Mouse (Mus musculus) MEL-GATA-1-ER (cell line): Measurements from ENCODE around the gene Supt3.

Experiments
- DNase-seq: peaks from one replicate; pipeline ENCODE4 v3.0.0-alpha.2; 2012; ENCODE audit warnings: low read depth; ENCODE audit errors: extremely low read depth

Supt3 gene

DNA sequence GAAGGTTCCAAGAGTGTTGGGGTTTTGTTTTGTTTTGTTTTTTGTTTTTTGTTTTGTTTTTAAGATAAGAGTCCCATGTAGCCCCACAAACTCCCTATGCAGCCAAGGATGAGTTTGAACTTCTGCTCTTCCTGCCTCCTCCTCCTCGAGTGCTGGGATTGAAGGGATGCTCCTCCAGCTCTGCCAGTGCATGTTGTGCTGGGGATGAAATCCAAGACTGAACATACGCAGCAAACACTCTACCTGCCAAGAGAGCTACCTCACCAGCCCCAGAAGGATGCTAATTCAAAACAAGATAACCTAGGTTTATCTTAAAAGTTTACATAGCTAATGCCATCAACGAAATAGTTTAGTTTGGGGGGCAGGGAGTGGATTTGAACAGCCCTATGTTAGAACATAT lies 276.4 kb downstream of the Supt3 start:
- no peak for DNase-seq

GRCm38 (mm10) chr17:45054526-45054925 lies 277.6 kb downstream of the Supt3 start:
- no peak for DNase-seq

- DNase-seq, result no peak
Observed at GRCm38 (mm10) chr17:45056894-45057293, 279.9 kb downstream of the Supt3 start.

DNA sequence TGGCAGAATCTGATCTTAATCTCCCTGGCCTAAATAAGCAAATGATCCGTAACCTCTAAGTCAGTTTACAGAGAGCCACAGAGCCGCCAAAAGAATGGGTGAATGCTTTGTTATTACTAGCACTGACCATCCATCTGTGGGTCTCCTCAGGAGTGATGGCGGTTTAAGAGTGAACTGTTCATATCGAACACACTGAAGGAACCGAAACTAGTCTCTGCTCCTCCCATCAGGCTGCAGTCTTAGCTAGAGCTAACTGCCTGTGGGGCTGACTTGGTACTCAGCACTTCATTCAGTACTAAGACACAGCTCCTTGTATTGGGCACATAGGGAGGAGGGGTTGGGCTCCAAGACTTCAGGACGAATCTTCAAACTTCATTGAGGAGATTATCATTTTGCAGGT lies 280.8 kb downstream of the Supt3 start:
- no peak for DNase-seq

DNA sequence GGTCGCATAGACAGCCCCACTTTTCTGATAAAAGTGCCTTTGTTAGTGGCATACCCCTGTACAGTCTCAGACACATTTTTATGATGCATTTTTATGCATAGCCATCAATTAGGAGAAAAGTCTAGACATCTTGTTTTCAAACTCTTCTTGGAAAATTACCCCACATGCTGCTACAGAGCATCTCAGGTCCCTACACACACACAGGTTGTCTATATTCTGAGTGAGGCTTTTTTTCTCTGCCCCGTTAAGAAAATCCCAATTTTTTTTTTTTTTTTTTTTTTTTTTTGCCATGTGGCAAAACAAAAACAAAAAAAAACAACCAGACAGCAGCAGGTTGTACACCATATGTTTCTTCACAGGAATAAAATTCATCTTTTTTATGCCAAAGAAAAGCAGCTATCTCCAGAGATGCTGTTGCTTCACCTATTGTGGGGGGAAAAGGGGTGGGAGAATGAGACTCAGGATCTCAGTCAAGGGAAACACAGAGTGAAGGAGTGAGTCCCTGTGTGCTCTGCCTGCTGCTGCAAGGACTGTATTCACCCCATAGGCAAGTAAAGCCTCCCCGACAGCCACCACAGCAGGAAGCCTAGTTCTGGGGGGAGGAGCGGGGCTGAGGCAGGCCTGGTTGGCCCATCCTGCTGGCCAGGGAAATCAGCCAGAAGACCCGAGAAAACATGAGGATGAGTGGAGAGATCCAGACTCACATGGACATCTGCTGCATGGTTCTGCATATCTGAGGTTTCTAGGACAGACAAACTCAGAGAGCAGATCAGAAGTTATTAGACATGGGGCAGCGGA lies 281.8 kb downstream of the Supt3 start:
- no peak for DNase-seq

GRCm38 (mm10) chr17:45063776-45064175 lies 286.8 kb downstream of the Supt3 start:
- no peak for DNase-seq

- no peak for DNase-seq
Observed at GRCm38 (mm10) chr17:45065465-45065864, 288.5 kb downstream of the Supt3 start.

- no peak for DNase-seq
Observed at GRCm38 (mm10) chr17:45067441-45067840, 290.5 kb downstream of the Supt3 start.

- no peak for DNase-seq
Observed at GRCm38 (mm10) chr17:45068321-45068720, 291.4 kb downstream of the Supt3 start.

GRCm38 (mm10) chr17:45072495-45073347 lies 295.8 kb downstream of the Supt3 start:
- no peak for DNase-seq

GRCm38 (mm10) chr17:45073348-45073634 lies 296.3 kb downstream of the Supt3 start:
- DNase-seq, result no peak

DNA sequence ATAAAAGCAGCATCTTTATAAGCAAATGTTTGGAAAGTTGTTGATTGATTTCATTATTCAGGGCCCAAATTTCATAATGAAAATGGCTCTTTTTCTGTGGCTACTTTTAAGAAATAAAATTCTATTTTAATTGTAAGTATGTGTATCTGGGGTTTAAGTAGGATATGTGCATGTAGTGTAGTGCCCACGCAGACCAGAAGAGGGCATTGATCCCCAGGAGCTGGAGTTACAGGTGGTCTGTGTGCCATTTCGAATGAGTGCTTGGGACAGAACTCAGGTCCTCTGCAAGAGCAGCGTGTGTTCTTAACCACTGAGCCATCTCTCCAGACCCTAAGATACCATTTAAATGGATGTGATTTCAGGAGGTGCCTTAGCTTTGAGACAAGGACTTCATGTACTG lies 296.8 kb downstream of the Supt3 start:
- no peak for DNase-seq

DNA sequence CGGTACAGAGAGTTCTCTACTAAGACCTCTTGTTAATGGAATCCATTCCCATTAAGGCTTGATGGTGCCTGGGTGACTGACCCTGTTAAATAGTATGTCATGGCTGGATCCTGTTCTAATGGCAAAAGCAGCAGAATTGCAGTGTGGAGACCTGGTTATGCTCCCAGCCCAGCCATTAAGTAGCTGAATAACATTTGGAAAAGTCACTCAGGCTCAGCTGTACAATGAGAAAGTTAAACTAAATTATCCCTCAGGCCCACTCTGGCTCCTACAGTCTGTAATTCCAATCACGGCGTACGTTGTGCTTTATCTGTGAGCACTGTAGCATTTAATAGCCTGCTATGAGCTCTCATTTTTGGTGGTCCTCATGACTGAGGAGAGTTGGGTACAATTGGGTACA lies 300.0 kb downstream of the Supt3 start:
- no peak for DNase-seq

DNA sequence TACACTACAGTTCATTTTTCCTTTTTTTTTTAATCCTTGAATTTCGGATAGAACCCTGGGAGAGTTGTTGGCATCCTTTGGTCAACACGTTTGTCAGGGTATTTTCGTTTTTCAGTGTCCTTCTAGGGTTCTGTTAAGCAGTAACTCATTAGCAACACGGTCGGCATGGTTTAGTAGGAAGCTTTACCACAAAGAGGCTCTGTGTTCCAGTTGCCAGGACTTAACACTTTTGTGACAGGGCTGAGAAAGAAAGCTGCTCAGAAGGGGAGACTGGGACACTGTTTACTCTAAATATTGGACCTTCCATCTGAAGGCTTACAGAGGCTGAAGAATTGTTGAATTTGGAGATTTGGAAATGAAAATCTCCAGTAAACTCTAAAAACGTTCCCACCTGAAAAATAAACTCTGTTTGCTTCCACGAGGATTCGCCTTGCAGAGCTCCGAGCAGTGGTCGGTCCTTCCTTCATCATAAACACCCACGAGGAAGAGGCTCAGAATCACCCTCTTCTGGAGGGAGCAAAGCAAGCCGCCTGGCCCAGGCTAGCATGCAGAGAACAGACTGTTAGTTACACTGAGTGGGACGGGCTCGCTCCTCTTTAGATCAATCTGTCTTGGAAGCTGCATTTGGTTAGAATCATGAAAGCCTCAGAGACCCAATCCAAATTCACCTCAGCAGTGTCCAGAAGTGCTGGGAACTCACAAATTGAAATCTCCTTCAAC lies 301.1 kb downstream of the Supt3 start:
- no peak for DNase-seq

DNA sequence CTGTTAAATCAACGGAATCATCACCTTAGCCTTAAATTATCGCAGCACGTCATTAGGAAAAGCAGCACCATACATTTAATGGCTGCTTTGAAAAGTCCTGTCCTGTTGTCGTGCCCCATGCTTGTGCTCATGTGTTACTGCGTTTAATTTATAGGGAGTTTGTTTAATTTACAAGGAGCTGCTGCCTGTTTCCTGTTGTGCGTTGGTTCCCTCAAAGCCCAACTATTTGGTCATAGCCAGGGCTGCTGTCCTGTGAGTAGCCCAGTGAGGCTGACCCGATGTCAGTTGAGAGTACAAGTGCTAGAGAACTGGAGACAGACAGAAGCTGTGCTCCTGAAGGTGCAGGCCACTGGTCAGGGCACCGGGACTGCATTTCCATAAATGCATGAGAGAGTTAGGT lies 304.6 kb downstream of the Supt3 start:
- DNase-seq, result no peak

DNA sequence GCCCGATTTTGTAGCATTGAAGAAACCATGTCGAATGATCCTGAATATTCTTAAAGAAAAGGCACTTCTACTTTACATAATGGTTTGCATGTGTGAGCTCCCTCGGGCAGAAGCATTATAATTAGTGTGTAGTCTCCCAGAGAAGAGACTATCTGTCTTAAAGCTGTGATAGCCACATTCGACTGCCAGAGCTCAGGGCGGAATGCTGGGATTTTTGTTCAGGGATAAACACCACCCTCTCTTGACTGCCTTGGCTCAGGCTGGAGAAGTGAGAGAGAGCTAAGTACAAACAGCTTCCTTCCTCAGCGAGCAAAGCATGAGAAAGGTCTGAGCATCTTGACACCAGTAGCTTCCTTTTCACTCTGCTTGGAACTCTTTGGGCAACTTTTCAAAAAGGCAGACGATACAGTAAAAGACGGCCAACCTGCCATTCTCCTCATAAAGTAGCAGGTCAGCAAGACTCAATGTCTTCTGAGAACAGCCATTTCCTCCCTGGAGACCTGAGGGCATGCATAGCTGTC lies 305.1 kb downstream of the Supt3 start:
- no peak for DNase-seq

- DNase-seq, result no peak
Observed at GRCm38 (mm10) chr17:45086361-45086760, 309.4 kb downstream of the Supt3 start.

- no peak for DNase-seq
Observed at GRCm38 (mm10) chr17:45087022-45087421, 310.1 kb downstream of the Supt3 start.

- DNase-seq, result peak; percentile 10
Observed at GRCm38 (mm10) chr17:45101064-45101463, 324.1 kb downstream of the Supt3 start.

GRCm38 (mm10) chr17:45115386-45115785 lies 338.4 kb downstream of the Supt3 start:
- no peak for DNase-seq

- DNase-seq, result peak; percentile 28
Observed at GRCm38 (mm10) chr17:45118565-45119471, 341.9 kb downstream of the Supt3 start.
